Mouse (Mus musculus): ENCODE data around the gene Cep41.

Gene Cep41

DNA sequence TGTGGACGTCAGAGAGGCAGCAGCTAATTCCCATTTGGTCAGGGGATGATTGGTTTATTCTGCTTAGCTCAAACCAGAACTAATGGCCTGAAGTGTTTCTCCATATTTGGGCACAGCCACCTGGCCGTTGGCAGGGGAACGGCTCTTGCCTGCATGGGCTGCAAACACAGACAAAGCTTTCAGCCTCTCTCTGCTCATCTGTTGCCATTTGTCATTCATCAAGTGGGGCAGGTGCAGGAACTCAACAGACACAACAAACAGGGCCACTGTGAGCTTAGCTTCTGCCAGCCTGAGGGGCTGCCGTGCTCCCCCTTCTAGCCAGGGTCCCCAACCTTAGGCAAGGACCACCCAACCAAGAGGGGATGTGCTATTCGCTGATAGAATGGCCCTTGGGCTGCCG, 65.4 kb downstream of the Cep41 start:
- DNase-seq (ENCODE audit: low read depth, low spot score) = no peak

- DNase-seq (ENCODE audit: low read depth, low spot score) = no peak
Measured at GRCm38 (mm10) chr6:30624763-30625162, 68.8 kb downstream of the Cep41 start.

- no peak for DNase-seq (ENCODE audit: low read depth, low spot score)
Measured at GRCm38 (mm10) chr6:30621986-30622389, 71.6 kb downstream of the Cep41 start.

DNA sequence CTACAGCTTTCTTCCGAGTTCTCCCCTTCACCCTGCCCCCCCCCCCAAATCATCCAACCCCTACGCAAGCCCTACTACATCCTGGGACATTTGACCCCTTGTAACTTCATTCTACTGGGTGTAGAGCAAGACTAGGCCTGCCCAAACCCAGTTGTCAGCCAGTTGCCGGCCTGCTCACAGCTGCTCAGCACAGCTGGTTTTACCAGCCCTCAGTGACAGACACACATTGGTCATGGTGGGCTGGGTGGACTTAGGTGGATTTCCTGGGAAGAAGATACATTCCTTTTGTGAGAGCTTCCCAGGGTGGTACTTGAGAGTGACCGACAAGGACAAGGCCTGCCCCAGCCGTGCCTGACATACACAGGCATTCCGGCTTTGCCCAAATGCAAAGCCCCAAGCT, 72.6 kb downstream of the Cep41 start:
- DNase-seq (ENCODE audit: low read depth, low spot score) = no peak

GRCm38 (mm10) chr6:30620591-30620990, 73.0 kb downstream of the Cep41 start:
- no peak for DNase-seq (ENCODE audit: low read depth, low spot score)

GRCm38 (mm10) chr6:30619606-30620005, 73.9 kb downstream of the Cep41 start:
- DNase-seq (ENCODE audit: low read depth, low spot score) = no peak

DNA sequence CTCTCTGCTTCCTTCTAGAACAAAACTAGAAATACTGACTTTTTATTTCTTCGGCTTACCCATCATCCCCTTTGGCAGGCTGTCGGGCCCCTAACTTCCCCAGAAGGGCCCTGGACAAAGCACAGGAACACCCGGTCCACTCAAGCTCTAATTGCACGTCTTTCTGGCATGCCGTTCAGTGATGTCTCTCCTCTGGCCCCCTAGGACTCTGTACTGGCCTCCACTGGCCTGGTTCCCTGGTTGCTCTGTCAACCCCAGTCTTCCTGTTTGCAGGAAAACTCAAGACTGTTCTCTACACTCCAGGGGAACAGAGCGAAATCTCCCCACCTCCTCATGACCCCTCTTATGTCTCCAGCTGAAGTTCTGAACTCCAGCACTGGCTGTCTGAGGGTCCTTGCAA, 74.8 kb downstream of the Cep41 start:
- DNase-seq (ENCODE audit: low read depth, low spot score) = no peak

- no peak for DNase-seq (ENCODE audit: low read depth, low spot score)
Measured at GRCm38 (mm10) chr6:30617959-30618590, 75.5 kb downstream of the Cep41 start.

GRCm38 (mm10) chr6:30617020-30617958, 76.3 kb downstream of the Cep41 start:
- no peak for DNase-seq (ENCODE audit: low read depth, low spot score)

DNA sequence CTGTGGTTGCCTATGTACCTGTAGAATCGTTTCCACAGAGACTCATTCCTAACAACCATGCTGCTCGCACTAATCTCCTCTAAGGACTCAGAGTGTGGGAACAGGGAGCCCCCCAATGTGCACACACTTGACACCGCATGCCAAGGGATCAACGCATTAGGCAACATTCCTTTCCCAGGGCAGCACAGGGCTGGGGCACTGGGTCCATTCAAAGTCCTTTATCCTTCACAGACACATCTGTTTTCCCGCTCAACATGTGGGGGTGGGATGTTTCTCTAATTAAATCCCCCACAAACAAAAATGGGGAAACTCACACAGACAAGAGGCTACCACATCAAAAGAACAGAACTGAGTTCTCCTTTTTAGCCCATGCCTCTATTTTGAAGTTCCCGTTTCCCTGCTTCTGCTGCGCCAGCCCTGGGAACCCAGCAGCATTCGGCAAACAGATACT, 77.0 kb downstream of the Cep41 start:
- DNase-seq (ENCODE audit: low read depth, low spot score) = no peak

DNA sequence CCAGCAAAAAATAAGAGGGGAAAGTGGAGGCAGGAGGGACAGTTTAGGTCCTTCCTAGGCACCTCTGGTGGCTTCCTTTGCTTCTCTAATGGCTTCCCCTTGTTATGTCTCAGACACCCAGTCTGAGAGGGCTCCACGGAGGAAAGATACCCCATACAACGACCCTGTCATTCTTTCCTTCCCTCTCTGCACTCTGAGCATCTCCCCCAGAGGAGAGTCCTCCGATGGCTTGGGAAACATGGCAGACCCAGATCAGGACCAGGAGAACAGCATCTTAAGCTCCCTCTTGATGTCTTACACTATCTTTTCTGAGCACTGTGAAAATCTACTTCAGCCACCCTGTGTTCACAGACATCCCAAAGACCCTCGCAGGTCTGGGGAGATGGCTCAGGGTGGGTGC, 77.8 kb downstream of the Cep41 start:
- no peak for DNase-seq (ENCODE audit: low read depth, low spot score)

- DNase-seq (ENCODE audit: low read depth, low spot score) = no peak
Measured at GRCm38 (mm10) chr6:30614251-30614650, 79.3 kb downstream of the Cep41 start.

DNA sequence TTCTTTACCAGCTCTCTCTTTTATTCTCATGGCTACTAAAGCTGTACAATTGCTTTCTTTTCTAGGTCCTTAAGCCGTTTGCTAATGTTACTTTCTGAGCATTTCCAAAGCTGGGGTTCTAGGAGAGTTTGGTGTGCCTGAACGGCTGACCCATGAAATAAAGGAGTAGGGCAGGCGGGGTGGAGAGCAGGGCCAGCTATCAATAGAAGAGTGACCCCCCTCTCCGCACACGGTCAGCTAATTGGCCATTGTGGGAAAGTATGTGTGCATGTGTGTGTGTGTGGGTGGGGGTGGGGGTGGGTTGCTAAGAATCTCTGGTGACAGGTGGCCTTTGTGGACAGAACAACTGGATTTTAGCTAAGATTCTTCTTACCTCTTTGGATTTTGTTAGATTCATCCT, 82.3 kb downstream of the Cep41 start:
- no peak for DNase-seq (ENCODE audit: low read depth, low spot score)

GRCm38 (mm10) chr6:30610710-30611109, 82.8 kb downstream of the Cep41 start, which contains the start of gene Cpa5:
Gene Cpa5, plus strand, starts transcription at chr6:30611010.
- no peak for DNase-seq (ENCODE audit: low read depth, low spot score)

DNA sequence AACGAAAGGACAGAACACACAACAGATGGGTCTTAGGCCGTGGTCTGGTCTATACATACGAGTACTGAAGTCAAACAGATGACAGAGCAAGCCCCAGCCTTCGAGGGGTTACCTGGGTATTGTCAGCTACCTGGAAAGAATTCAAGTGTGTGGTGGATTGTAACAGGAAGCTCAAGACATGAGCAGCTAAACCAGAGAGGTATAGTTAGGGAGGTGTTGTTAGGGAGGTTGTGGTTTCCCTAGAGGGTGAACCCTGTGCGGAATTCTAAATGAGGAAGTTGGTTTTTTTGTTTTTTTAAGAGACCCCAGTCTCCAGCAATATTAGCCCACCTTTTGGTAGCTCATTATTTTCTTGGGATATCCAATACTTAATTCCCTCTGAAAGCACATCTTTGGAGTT, 87.9 kb downstream of the Cep41 start:
- DNase-seq (ENCODE audit: low read depth, low spot score) = no peak

DNA sequence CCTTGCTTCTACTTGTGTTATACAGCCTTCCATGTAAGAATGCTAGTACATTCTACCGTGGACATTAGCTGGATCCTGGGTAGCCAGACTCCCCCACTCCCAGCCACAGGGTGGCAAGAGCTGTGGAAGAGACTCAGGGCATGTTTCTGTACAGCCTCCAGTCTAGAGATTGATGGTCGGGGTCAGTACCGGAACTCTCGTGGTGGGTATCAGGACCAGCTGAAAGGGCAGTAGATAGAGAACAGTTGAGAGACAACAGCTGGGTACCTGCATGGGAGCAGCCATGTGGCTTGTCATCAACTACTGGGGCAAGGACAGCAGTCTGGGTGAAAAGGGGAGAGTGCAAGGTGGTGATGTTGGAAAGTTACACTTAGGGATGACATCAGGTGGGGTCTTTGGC, 88.4 kb downstream of the Cep41 start:
- no peak for DNase-seq (ENCODE audit: low read depth, low spot score)

- DNase-seq (ENCODE audit: low read depth, low spot score) = no peak
Measured at GRCm38 (mm10) chr6:30604342-30604867, 89.1 kb downstream of the Cep41 start.
